Mouse (Mus musculus): Measurements from ENCODE around the gene Blvrb. TPM values are rescaled to one million over a fixed set of nuclear protein-coding genes. Genes with fewer than 3 reads are reported as not detected.
"Not testable (repeated sequence)": the region's sequence is repeated elsewhere in the genome, so short reads cannot be mapped to it uniquely, and the experiment has no call there.

The Blvrb gene
- total RNA-seq, 2 experiments from 2014 or later = 18.5 to 20.1 TPM

- DNase-seq (ENCODE audit: low spot score in 2 of 2) = no peak
Measured at GRCm38 (mm10) chr7:27480506-27480905, 32.7 kb downstream of the Blvrb start.

DNA sequence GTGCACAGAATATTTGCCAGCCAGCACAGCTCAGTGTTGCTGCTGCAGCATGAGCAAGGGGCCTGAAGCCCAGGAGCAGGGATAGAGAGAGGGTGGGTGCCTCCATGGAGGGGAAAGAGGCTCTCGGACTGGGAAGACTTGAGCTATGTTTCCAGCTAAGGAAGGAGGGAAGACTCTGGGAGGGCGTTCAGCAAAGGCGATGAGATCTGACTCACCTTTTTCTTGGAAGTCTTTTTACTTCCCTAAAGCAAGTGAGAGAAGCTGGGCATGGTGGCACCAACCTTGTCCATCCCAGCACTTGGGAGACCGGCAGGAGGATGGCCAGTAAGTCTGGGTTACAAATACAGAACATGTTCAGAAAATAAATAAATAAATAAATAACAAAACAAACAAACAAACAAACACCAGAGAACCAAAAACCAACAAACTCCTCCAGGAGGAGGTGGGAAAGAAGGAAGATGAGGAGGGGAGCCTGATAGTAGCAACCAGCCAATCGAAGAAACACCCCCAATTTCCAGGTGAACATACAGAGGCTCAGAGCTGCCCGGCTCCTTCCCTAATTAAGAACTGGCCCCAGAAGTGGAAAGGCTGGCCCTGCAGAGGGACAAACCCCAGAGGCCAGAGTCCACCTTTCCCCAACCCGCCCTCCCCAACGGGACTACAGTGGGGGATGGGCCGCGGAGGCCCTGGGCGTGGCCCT is 33.3 kb downstream of the Blvrb start:
- no peak for DNase-seq (ENCODE audit: low spot score in 2 of 2)

DNA sequence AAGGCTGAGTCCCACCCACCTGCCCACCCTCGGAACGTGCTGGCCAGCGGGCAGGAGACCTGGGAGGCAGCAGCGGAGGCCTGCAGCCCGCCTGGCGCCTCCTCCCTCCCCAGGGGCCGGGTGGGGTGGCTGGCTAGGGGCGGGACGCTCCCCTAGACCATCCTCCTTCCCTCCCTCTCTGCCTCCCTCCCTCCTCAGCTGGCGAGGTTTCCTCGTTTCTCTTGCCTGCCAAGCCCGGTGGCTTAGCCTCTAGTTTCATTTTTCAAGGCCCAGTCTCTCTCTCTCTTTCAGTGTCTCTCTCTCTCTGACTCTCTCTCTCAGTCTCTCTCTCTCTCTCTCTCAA is 33.8 kb downstream of the Blvrb start:
- DNase-seq (ENCODE audit: low spot score in 2 of 2) = peak; percentile 64 to 71

GRCm38 (mm10) chr7:27483860-27484259 is 36.1 kb downstream of the Blvrb start:
- no peak for DNase-seq (ENCODE audit: low spot score in 2 of 2)

DNA sequence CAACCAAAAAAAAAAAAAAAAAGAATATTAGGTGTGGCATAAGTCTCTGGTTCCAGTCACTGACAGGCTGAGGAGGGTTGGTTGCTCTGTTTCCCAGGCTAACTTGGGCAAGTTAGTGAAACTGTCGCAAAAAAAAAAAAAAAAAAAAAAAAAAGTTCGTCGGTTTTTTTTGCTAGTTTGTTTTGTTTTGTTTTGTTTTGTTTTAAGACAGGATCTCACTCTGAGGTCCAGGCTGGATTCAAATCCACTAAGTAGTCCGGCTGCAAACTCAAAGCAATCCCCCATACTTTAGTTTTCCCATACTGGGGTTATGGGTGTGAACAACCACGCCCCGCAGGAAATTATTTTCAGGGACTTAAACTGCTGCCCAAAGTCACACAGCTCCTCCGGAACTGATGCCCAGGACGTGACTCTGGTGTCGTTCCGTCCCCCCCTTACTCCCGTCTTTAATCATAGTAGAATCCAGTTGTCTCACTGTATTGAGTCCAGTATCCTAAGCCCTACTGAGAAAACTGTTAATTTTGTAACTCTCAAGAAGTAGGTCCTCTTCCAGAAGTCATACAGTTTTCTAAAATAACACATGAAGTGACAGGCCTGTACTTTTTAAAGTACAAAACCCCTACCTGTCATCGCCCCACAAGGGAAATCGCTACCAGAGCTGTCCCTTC is 38.5 kb downstream of the Blvrb start:
- DNase-seq (ENCODE audit: low spot score in 2 of 2) = peak in 1 of 2 experiments; percentile 16

DNA sequence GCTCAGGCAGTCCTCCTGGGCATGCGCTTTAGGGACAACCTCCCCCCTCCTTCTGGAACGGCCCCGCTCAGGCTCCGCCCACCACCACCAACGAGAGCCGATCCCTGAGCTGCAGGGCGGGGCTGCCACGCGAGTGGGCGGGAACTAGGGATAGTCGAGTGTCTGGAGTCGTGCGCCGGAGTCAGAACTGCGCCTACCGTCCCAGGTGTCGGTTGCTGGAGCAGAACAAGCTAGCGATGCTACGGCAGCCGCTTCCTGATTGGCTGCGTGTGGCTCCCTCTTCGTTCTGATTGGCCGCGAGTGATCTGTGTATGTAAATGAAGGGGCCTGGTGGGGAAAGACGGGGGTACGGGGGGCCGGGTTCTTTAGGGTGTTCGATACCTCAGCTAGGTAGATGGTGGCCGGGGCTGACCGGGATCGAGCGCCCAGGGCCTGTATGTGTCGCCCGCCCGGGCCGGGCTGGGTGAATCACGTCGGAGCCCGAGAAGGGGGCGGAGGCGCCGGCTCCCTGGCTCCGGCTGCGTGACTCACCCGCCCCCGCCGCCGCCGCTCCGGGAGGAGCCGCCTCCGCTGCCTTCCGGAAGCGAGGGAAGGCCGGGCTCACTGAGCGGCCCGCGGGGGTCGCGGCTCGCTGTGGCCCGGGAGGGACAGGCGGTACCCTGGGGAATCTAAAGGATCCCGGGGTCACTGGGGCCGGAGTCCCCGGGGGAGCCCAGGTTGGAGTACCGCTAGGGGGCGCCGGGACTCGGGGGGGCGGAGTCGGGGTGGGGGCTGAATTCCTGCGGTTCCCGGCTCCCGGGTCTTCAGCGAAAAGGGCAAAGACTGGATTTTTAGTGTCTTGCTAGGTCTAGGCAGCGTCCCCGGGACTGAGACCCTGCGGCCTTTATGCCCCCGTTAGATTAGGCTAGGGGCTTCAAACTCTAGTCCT is 39.3 kb downstream of the Blvrb start, which contains the start of gene Sertad1:
Gene Sertad1, plus strand, starts transcription at position 141 of the 928 bp plus-strand sequence.
- peak; percentile 100 for DNase-seq (ENCODE audit: low spot score in 2 of 2)

- DNase-seq (ENCODE audit: low spot score in 2 of 2) = peak in 1 of 2 experiments; percentile 61
Measured at GRCm38 (mm10) chr7:27487740-27488268, 40.0 kb downstream of the Blvrb start.

GRCm38 (mm10) chr7:27489270-27489869 is 41.6 kb downstream of the Blvrb start:
- no peak for DNase-seq (ENCODE audit: low spot score in 2 of 2)

GRCm38 (mm10) chr7:27490227-27490542 is 42.4 kb downstream of the Blvrb start:
- DNase-seq (ENCODE audit: low spot score in 2 of 2) = no peak

DNA sequence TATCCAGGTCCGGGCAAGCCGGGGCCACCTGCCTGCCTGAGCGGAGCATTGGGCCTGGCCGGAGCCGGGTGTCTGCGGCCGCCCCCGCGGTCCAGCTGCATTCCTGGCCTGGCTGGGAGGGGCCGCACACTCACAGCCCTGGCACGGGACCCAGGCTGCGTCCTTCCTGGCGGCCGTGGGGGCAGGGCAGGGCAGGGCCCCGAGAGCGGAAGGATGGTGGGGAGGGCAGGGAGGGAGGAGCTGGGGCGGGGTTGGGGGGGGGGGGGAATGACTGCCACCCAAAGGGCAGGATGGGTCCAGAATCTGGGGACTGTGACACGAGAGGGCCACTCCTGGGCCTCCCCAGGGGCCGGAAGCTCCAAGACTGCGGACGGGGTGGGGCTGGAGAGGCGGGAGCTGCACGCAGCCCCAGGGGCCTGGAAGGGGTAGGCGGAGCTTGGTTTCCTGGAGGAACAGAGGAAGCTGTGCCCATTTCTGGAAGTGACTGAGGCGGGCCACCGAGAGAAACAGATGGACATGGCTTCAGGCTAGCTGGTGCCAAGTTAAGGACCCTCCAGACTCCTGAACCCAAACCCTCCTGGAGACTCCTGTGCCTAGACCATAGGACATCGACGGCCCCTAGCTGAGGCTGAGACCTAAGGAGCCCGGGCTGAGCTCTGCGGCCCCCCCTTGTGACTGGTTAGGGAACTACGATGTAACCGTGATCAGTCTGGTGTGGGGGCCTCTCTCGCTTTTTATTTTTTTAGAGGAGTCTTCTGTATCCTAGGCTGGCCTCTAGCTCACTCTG is 43.0 kb downstream of the Blvrb start:
- peak; percentile 82 to 87 for DNase-seq (ENCODE audit: low spot score in 2 of 2)

- DNase-seq (ENCODE audit: low spot score in 2 of 2) = no peak
Measured at GRCm38 (mm10) chr7:27491856-27492255, 44.1 kb downstream of the Blvrb start.

- DNase-seq (ENCODE audit: low spot score in 2 of 2) = no peak
Measured at GRCm38 (mm10) chr7:27493022-27493421, 45.2 kb downstream of the Blvrb start.

GRCm38 (mm10) chr7:27493450-27493849 is 45.7 kb downstream of the Blvrb start:
- DNase-seq (ENCODE audit: low spot score in 2 of 2) = no peak

- not testable (repeated sequence) for DNase-seq (ENCODE audit: low spot score in 2 of 2)
Measured at GRCm38 (mm10) chr7:27494659-27495367, 47.0 kb downstream of the Blvrb start.

DNA sequence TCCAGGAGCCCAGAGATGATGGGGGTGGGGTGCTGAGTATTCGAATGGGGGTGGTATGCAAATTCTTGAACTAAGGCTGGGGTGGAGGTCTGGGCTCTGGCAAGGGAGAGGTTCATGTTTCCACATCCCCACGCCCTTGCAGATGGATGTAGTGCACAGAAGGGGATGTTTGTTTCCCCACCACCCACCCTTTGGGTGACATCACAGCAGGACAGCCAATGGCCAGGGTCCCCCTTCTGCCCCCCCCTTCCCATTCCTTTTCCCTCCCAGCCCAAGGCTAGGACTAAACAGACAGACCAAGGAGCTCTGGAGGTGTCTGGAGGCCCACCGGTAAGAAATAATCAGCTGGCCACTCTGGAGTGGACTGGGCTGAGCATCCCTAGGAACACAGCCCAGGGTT is 51.3 kb downstream of the Blvrb start, which contains the start of gene Prx:
Gene Prx, plus strand, starts transcription at position 289 of the 400 bp plus-strand sequence.
- DNase-seq (ENCODE audit: low spot score in 2 of 2) = no peak

DNA sequence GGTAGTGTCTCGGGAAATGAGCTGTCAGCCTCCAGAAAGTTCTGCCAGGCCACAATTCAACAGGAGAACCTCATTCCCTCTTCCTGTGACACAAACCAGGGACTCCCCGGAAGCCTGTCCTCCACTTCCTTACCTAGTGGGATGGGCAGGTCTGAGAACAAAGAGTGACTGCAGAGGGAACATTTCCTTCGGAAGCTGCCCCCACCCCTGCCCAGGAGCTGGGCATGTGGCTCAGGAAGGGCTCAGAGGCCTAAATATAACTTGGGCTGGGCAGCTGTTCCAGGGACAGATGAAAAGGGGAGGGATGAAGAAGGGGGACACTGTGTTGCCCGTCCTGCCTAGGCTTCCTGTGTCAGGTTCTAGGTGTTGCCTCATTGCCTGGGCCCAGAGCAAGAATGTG is 53.8 kb downstream of the Blvrb start:
- no peak for DNase-seq (ENCODE audit: low spot score in 2 of 2)

DNA sequence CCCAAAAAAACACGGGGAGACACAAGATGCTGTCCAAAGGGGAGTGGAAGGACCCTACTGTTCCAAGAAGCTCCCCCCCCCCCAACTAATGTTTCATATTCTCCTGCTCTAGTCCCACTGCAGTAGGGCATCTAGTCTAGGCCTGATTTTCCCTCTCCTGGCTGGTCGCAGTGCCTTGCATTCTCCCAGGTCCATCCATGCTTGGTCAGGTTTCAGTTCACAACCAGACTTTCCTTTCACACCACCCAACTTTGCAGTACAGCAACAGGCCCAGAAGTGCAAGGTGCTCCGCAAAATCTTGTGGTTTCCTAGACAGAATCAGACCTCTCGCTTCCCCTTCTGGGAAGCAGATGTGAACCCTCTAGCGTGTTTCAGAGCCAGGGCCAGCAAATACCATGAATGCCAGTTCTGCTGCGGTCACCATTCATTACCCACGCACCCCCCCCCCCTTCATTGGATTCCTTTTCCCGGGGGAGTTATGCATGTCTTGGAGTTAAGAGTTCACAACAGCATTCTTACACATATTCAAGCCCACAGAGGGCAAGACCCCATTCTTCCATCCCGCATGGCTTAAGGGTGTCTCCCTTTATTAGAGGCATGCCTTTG is 59.1 kb downstream of the Blvrb start:
- no peak for DNase-seq (ENCODE audit: low spot score in 2 of 2)

DNA sequence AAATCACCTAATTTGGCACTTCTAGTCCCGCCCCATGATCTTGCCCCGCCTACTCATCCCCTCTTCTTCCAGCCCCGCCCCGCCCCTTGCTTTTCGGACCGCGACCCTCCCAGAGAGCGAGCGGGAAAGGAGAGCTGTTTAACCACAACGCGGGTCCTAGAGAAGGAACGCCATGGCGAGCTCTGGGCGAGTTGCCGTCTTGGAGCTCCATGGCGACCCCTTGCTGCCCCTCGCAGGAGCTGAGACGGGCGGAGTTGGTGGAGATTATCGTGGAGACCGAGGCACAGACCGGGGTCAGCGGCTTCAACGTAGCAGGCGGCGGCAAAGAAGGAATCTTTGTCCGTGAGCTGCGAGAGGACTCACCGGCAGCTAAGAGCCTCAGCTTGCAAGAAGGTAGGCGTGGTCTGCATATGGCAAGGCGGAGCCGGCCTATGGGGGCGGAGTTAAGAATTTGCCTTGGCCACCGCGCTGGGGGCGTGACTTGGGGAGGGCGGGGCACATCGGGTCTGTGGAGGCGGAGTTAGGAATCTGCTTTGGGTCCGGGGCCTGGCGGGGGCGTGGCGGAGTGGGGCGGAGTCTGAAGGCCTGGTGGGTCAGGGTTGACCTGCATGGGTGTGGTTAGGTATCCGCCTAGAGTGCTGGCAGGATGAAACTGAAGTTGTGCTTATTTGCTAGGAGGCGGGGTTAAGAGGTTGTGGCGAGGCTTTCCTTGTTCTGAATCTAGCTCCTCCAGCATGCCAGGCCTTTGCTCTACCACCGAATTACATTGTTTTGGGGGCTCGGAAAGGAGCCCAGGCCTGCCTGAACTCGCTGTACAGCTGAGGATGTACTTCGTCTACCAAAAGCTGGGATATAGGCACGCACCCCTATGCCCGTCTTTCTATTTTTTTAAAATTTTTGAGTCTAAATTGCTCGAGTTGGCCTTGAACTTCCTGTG is 60.2 kb downstream of the Blvrb start:
- peak; percentile 81 to 90 for DNase-seq (ENCODE audit: low spot score in 2 of 2)

Measured in layer of hippocampus, adult 18-20 months (tissue).